Mouse (Mus musculus) layer of hippocampus, adult 9-11 months (tissue): ENCODE results near the gene Eva1a.

Experiments used
- DNase-seq: peaks from one replicate; pipeline ENCODE4 v3.0.0; 2022

The Eva1a gene

GRCm38 (mm10) chr6:82040834-82041487 lies at the start of gene Eva1a:
Gene Eva1a, plus strand, starts transcription at chr6:82041043.
- DNase-seq, result no peak

- DNase-seq, result no peak
Measured at GRCm38 (mm10) chr6:82012392-82012791, 28.5 kb upstream of the Eva1a start.

- DNase-seq, result no peak
Measured at GRCm38 (mm10) chr6:82021074-82021473, 19.8 kb upstream of the Eva1a start.

- DNase-seq, result no peak
Measured at GRCm38 (mm10) chr6:82021494-82021893, 19.3 kb upstream of the Eva1a start.

- no peak for DNase-seq
Measured at GRCm38 (mm10) chr6:82029611-82030510, 11.0 kb upstream of the Eva1a start.

- no peak for DNase-seq
Measured at GRCm38 (mm10) chr6:82030511-82030884, 10.3 kb upstream of the Eva1a start.

- no peak for DNase-seq
Measured at GRCm38 (mm10) chr6:82037211-82037610, 3.6 kb upstream of the Eva1a start.

- no peak for DNase-seq
Measured at GRCm38 (mm10) chr6:82039193-82039592, 1.6 kb upstream of the Eva1a start.

- no peak for DNase-seq
Measured at GRCm38 (mm10) chr6:82039968-82040367, 875 bp upstream of the Eva1a start.

GRCm38 (mm10) chr6:82041488-82042295 lies 849 bp downstream of the Eva1a start:
- DNase-seq, result no peak

GRCm38 (mm10) chr6:82042296-82043125 lies 1.7 kb downstream of the Eva1a start:
- DNase-seq, result no peak

GRCm38 (mm10) chr6:82043634-82044033 lies 2.8 kb downstream of the Eva1a start:
- no peak for DNase-seq

GRCm38 (mm10) chr6:82044509-82044908 lies 3.7 kb downstream of the Eva1a start:
- peak; percentile 52 for DNase-seq

GRCm38 (mm10) chr6:82047977-82048376 lies 7.1 kb downstream of the Eva1a start:
- DNase-seq, result no peak

- peak; percentile 35 for DNase-seq
Measured at GRCm38 (mm10) chr6:82050201-82050600, 9.4 kb downstream of the Eva1a start.

GRCm38 (mm10) chr6:82051569-82051968 lies 10.7 kb downstream of the Eva1a start:
- DNase-seq, result no peak

- DNase-seq, result no peak
Measured at GRCm38 (mm10) chr6:82052047-82052725, 11.3 kb downstream of the Eva1a start.

- no peak for DNase-seq
Measured at GRCm38 (mm10) chr6:82052726-82053118, 11.9 kb downstream of the Eva1a start.

- DNase-seq, result no peak
Measured at GRCm38 (mm10) chr6:82054854-82055253, 14.0 kb downstream of the Eva1a start.

GRCm38 (mm10) chr6:82059896-82060295 lies 19.1 kb downstream of the Eva1a start:
- no peak for DNase-seq

GRCm38 (mm10) chr6:82065230-82065629 lies 24.4 kb downstream of the Eva1a start:
- no peak for DNase-seq
